Mouse (Mus musculus): ENCODE measurements at regions not wholly inside any gene's neighbourhood (a gene's known extent, or its start where the extent isn't known, plus 50 kb on each side); places are given as distances from the start of the nearest gene placed in this dataset.

DNA sequence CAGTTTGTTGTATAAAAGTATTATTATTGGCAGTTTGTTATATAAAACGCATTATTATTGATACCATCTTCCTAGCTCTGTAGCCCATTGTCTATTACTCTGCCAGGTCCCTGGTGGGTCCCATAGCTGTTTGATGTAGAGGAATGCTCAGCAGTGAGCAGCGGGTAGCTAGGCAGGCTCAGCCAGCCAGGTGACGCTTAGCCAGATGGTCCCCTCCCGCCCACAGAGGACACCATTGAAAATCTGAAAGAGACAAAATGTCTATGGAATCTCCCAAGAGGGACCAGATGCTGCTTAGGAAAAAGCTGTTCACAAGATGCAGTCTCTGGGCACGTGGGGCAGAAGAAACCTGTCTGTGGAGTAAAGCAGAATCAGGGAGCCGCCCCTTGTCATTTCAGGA lies 526.5 kb upstream of the Btbd3 start:
- intact Hi-C loops (cut with DNase I) = loop anchor here (5.0 to 10.0 kb wide), 2 partner anchors 613 to 735 kb away; partner anchors contain the start of gene Jag1
- DNase-seq = no peak

GRCm38 (mm10) chr2:137729207-137729606 lies 527.2 kb upstream of the Btbd3 start:
- DNase-seq = no peak
- intact Hi-C loops (cut with DNase I) = no loop called here

- no peak for DNase-seq
- intact Hi-C loops (cut with DNase I) = no loop called here
Measured at GRCm38 (mm10) chr2:137723651-137724050, 532.7 kb upstream of the Btbd3 start.

DNA sequence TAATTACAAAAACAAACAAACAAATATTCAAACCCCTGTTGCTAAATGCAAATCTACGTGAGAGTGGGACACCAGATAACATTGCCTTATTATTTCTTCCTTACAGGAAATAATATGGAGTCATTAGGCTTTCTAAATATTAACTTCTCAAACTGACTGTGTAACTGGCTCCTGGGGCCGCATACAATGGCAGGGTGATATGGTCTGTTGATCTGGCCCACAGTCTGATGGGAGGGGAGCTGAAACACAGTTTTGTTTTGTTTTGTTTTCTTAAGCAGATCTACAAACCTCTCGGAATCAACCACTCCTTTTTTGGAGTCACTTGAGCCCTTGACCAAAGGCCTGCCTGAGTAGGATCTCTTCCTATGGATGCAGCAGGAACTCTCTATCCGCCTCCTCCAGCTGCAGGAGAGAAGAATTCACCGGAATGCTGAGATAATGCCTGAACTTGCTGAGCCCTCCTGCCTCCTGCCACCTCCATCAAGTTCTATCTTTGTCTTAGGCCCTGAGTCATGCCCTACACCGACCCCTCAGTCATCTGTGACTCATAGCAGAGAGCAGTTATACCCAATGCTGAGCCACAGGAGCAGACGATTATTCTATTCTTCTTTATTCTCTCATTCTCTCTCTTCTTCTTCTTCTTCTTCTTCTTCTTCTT lies 534.5 kb upstream of the Btbd3 start:
- intact Hi-C loops (cut with DNase I) = no loop called here

GRCm38 (mm10) chr2:137715891-137716290 lies 540.5 kb upstream of the Btbd3 start:
- DNase-seq = no peak
- intact Hi-C loops (cut with DNase I) = no loop called here

More for the DNA sequence above, 534.5 kb upstream of the Btbd3 start:
- DNase-seq = no peak

DNA sequence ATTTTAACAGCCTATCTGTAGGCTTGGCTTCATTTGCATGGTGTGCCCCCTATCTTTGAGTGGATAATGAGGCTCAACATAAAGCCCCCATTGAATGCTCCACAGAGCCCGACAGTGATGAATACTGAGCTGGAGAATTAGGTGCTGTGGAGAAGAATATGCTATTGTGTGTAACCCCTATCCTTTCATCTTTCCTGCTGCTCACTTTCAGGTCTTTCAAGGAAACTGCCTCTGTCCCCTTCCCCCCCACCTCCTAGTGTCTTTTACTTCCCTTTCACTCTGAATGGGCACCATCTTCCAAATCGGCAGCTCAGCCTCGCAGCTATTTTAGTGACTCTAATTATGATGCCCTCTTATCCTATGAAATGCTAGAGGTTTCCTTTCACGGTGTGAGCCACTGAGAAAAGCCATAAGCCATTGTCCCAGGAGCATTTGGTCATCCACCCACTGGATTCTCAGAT lies 549.8 kb upstream of the Btbd3 start:
- no peak for DNase-seq
- intact Hi-C loops (cut with DNase I) = no loop called here

- intact Hi-C loops (cut with DNase I) = no loop called here
- DNase-seq = no peak
Measured at GRCm38 (mm10) chr2:137705724-137706422, 550.5 kb upstream of the Btbd3 start.

- DNase-seq = no peak
- intact Hi-C loops (cut with DNase I) = no loop called here
Measured at GRCm38 (mm10) chr2:137704948-137705723, 551.2 kb upstream of the Btbd3 start.

GRCm38 (mm10) chr2:137704565-137704947 lies 551.8 kb upstream of the Btbd3 start:
- DNase-seq = no peak
- intact Hi-C loops (cut with DNase I) = no loop called here

- intact Hi-C loops (cut with DNase I) = no loop called here
- no peak for DNase-seq
Measured at GRCm38 (mm10) chr2:137704051-137704450, 552.3 kb upstream of the Btbd3 start.

GRCm38 (mm10) chr2:137695885-137696284 lies 560.5 kb upstream of the Btbd3 start:
- intact Hi-C loops (cut with DNase I) = no loop called here
- no peak for DNase-seq

- no peak for DNase-seq
- intact Hi-C loops (cut with DNase I) = no loop called here
Measured at GRCm38 (mm10) chr2:137694020-137694419, 562.3 kb upstream of the Btbd3 start.

GRCm38 (mm10) chr2:137687208-137687607 lies 569.2 kb upstream of the Btbd3 start:
- DNase-seq = no peak
- intact Hi-C loops (cut with DNase I) = no loop called here

GRCm38 (mm10) chr2:137686735-137687134 lies 569.6 kb upstream of the Btbd3 start:
- DNase-seq = no peak
- intact Hi-C loops (cut with DNase I) = no loop called here

- DNase-seq = no peak
- intact Hi-C loops (cut with DNase I) = no loop called here
Measured at GRCm38 (mm10) chr2:137681762-137682161, 565.3 kb upstream of the Jag1 start.

GRCm38 (mm10) chr2:137663171-137663570 lies 546.7 kb upstream of the Jag1 start:
- no peak for DNase-seq
- intact Hi-C loops (cut with DNase I) = no loop called here

GRCm38 (mm10) chr2:137662216-137662615 lies 545.8 kb upstream of the Jag1 start:
- intact Hi-C loops (cut with DNase I) = no loop called here
- DNase-seq = no peak

GRCm38 (mm10) chr2:137660449-137660848 lies 544.0 kb upstream of the Jag1 start:
- DNase-seq = no peak
- intact Hi-C loops (cut with DNase I) = no loop called here

GRCm38 (mm10) chr2:137654296-137654695 lies 537.9 kb upstream of the Jag1 start:
- DNase-seq = no peak
- intact Hi-C loops (cut with DNase I) = no loop called here

GRCm38 (mm10) chr2:137644160-137644559 lies 527.7 kb upstream of the Jag1 start:
- intact Hi-C loops (cut with DNase I) = no loop called here
- DNase-seq = no peak

DNA sequence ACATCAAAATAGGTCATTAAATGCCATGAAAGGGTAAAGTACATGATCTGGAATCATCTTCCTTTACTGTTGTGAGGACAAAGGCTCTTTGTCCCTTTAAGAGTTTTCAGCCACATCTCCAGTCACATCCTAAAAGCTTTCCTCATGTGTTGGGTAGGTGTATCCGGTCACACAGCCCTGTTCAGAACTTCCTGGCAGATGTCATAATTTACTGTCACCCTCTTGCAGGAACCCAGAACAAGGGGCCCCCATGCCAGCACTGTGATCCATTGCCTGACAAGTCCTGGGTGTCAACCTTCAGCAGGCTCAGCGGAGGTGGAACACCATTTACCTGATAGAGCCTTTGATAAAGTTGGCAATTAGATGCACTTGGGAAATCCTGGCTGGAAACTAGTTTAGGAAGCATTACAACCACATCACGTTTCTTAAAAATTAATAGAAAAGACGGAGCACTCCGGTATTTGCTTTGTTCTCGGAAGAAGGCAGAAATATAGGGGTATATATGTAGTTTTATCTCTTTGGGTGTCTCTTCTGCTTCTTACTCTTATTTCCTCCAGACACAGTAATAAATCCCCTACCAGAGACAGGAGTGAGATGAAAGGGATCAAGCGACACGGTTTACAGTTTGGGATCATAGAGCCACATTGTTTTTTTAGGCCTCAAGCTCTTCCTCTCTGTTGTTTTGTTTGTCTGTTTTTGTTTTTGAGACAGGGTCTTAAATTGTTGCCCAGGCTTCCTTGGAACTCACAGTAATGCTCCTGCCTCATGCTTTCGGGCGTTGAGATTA lies 527.0 kb upstream of the Jag1 start:
- intact Hi-C loops (cut with DNase I) = no loop called here
- no peak for DNase-seq

All from gastrocnemius, postnatal 36 days (tissue).